Mouse (Mus musculus): ENCODE results near the gene Ntsr2. TPM values are rescaled to one million over a fixed set of nuclear protein-coding genes. Genes with fewer than 3 reads are reported as not detected.

Gene Ntsr2
- polyA plus RNA-seq (2016; fragmentation: Nextera tagmentation; extraction: Ambion mirVana), result 0.10 TPM in 1 of 2 replicates, not detected in the other

DNA sequence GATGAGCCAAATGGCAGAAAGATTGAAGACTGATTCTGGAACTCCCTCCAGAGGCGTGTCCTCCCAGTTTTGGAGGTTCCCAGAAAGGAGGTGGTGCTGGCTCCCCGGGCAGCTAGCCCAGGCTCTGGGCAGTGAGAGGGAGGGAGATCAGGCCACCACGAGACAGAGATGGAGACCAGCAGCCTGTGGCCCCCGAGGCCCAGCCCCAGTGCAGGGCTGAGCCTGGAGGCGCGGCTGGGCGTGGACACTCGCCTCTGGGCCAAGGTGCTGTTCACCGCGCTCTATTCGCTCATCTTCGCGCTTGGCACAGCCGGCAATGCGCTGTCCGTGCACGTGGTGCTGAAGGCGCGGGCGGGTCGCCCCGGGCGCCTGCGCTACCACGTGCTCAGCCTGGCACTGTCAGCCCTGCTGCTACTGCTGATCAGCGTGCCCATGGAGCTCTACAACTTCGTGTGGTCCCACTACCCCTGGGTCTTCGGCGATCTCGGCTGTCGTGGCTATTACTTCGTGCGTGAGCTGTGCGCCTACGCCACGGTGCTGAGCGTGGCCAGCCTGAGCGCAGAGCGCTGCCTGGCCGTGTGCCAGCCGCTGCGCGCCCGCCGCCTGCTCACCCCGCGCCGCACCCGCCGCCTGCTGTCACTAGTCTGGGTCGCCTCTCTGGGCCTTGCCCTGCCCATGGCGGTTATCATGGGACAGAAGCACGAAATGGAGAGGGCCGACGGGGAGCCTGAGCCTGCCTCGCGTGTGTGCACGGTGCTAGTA is at the start of gene Ntsr2:
TSS of gene Ntsr2 (plus strand) at position 51 of the 762 bp plus-strand sequence.
- H3K27me3 ChIP-seq, result peaks cover 41% of the 10 kb centered on the region
- no peak within 1 kb of the TSS for H3K9ac ChIP-seq

DNA sequence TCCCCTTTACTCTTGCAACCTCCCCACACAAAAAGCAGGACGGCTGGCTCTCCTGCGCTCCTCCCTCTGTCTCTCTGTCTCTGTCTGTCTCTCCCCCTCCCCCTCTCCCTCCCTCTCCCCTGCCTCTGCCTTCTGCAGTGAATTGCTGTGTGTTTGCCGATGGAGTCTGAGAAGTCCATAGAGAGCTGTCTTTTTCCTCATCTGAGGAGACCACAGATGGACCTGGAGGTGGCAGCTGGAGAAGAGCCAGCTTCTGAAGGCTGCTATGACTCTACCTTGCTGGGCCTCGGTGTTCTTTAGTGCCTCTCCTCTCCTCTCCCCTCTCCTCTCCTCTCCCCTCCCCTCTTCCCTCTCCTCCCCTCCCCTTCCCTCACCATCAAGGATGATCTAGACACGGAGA is 47.6 kb upstream of the Ntsr2 start:
- no peak overlapping the region for H3K9ac ChIP-seq
- H3K4me3 ChIP-seq, result no peak overlapping the region
- ATAC-seq (ENCODE audit: insufficient number of reproducible peaks, insufficient read depth, low FRiP score, low TSS enrichment), result no peak
- H3K4me2 ChIP-seq (replicated peaks), result no peak overlapping the region
- H3K27ac ChIP-seq, result no peak overlapping the region
- H3K36me3 ChIP-seq, result no peaks in the 10 kb centered on the region
- WGBS, result 73% methylated on average over 5 of the region's 5 CpGs
- no peaks in the 10 kb centered on the region for H3K4me1 ChIP-seq
- no peaks in the 10 kb centered on the region for H3K27me3 ChIP-seq
- no peaks in the 10 kb centered on the region for H3K9me3 ChIP-seq

More for the DNA sequence above, at the start of gene Ntsr2:
- peak within 1 kb of the TSS; percentile 54 for H3K4me2 ChIP-seq (replicated peaks)
- H3K4me3 ChIP-seq, result peak within 1 kb of the TSS; percentile 26
- H3K27ac ChIP-seq, result no peak within 1 kb of the TSS
- H3K4me1 ChIP-seq, result peaks cover 8% of the 10 kb centered on the region; the same call in 1 of the 2 replicates
- H3K9me3 ChIP-seq, result no peaks in the 10 kb centered on the region
- no peaks in the 10 kb centered on the region for H3K36me3 ChIP-seq
- peak; percentile 77 for ATAC-seq (ENCODE audit: insufficient number of reproducible peaks, insufficient read depth, low FRiP score, low TSS enrichment)
- WGBS, result 7% methylated on average over 58 of the region's 58 CpGs

DNA sequence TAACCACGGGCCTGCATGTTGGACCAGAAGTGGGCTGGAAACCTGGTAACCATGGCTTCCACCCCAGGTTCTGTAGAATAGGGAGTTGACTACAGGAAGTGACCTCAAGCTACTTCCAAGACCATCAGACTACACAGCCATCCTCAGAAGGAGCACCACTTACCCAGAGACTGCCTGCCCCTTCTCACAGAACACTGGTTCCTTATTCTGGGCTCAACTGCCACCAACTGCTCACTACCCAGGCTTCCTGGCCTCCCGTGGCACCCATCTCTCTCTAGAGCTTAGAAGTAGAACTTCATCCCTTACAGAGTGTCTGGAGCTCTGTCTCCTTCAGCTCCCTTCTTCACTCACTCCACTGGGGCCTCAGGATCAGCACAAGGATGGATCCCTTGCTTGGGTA is 42.2 kb upstream of the Ntsr2 start, which contains the start of gene Lpin1:
TSS of gene Lpin1 (minus strand) at position 31 of the 400 bp plus-strand sequence.
- Histone ChIP-seq H3K27ac (no peak within 1 kb of the TSS), H3K27me3 (no peaks in the 10 kb centered on the region), H3K4me3 (no peak within 1 kb of the TSS), H3K4me2 (replicated peaks) (no peak within 1 kb of the TSS), H3K9ac (no peak within 1 kb of the TSS), H3K4me1 (no peaks in the 10 kb centered on the region), H3K9me3 (no peaks in the 10 kb centered on the region), H3K36me3 (no peaks in the 10 kb centered on the region)
- no peak for ATAC-seq (ENCODE audit: insufficient number of reproducible peaks, insufficient read depth, low FRiP score, low TSS enrichment)
- 91% methylated on average over 2 of the region's 2 CpGs for WGBS

DNA sequence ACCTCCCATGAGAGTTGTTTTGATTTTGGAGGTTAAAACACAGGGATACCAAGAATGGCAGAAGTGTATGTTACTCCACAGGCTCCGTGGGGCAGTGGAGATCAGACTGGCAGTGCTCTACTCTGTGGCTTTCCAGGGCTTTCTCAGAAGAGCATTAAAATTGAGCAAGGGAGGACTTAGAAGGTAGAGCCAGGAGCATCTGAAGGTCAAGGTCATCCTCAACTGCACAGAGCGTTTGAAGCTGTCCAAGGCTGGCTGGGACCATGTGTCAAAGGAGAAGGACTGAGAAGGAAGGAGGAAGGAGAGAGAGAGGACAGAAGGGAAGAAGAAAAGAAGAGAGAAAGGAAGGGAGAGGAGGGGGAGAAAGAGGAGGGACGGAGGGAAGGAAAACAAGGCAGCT is 38.6 kb upstream of the Ntsr2 start:
- Histone ChIP-seq H3K9ac (no peak overlapping the region), H3K9me3 (no peaks in the 10 kb centered on the region), H3K4me2 (replicated peaks) (no peak overlapping the region), H3K27ac (no peak overlapping the region), H3K27me3 (no peaks in the 10 kb centered on the region), H3K36me3 (no peaks in the 10 kb centered on the region), H3K4me3 (no peak overlapping the region), H3K4me1 (peaks cover 12% of the 10 kb centered on the region)
- 63% methylated on average over 3 of the region's 3 CpGs for WGBS
- no peak for ATAC-seq (ENCODE audit: insufficient number of reproducible peaks, insufficient read depth, low FRiP score, low TSS enrichment)

DNA sequence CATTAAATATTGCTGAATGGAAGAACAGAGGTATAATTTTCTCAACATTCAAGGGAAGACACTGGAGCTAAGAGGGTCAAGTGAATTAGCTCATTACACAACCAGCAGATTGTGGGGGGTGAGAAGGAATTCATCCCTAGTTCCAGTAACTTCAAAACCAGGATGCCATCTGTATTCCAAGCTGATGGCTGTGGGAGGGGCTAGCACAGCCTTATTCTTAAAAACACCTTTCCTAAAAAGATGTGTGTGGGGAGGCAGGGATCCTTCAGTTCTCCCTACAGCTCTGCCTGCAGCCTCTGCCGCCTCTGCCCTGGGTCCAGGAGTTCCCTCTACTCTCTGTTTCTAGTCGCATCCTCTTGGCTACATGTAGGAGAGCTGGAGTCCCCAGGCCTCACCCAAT is 37.4 kb upstream of the Ntsr2 start:
- Histone ChIP-seq H3K4me2 (replicated peaks) (no peak overlapping the region), H3K27me3 (no peaks in the 10 kb centered on the region), H3K9ac (no peak overlapping the region), H3K36me3 (no peaks in the 10 kb centered on the region), H3K9me3 (no peaks in the 10 kb centered on the region), H3K27ac (no peak overlapping the region), H3K4me1 (peaks cover 12% of the 10 kb centered on the region), H3K4me3 (no peak overlapping the region)
- ATAC-seq (ENCODE audit: insufficient number of reproducible peaks, insufficient read depth, low FRiP score, low TSS enrichment), result no peak
- 68% methylated on average over 2 of the region's 2 CpGs for WGBS

DNA sequence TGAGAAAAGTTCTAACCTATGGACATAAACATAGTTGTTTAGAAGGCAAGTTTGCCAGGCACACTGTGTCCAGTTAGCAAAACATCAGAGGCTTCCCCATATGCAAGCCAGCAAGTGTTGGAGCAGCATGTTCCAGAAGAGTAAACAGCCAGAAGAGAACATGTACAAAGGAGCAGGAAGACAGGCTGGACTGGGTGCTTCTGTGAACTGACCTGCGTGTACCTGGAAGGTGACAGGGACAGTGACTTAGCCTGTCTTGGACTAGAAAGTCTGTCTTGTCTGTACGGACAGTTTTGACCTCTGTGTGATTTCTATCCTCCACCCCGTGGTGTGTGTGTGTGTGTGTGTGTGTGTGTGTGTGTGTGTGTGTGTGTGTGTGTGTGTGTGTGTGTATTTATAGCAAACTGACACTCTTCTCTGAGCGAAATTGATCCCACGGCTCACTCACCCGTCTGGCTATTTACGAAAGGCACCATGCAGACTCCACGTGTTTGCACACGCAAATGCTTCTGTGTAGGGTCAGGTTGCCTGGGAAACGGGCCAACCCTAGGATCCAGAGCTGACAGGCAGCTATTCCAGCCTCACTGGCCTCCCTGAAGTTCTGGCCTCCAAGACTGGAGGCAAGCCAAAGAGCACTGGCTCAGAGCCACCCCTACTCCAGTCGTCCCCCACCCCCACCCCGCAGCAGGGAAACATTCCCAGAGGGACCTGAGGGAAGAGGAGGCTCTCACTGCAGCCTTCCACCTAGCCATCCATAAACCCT is 34.5 kb upstream of the Ntsr2 start:
- no peaks in the 10 kb centered on the region for H3K9me3 ChIP-seq
- H3K4me2 ChIP-seq (replicated peaks), result no peak overlapping the region
- H3K9ac ChIP-seq, result no peak overlapping the region
- H3K27ac ChIP-seq, result no peak overlapping the region
- H3K4me3 ChIP-seq, result no peak overlapping the region
- no peaks in the 10 kb centered on the region for H3K36me3 ChIP-seq
- no peaks in the 10 kb centered on the region for H3K27me3 ChIP-seq
- peaks cover 12% of the 10 kb centered on the region for H3K4me1 ChIP-seq
- ATAC-seq (ENCODE audit: insufficient number of reproducible peaks, insufficient read depth, low FRiP score, low TSS enrichment), result peak; percentile 49; the same call in 1 of the 2 replicates
- WGBS, result 25% methylated on average over 12 of the region's 12 CpGs

DNA sequence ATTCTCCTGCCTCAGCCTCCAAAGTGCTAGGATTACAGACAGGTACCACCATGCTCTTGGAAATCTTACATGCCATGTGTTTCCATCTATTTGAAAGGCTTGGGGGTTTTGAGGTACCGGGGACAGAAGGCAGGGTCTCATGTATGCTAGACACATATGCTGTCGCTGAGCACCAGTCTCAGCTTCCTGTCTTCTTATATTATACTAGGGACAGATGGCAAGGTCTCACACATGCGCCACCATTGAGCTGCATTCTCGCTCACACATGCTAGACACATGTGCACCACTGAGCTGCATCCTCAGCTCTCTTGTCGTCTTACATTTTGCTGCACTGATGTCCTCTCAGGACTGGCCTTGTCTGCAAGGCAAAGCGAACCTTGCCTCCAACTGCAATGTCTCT is 33.7 kb upstream of the Ntsr2 start:
- WGBS, result 78% methylated on average over 6 of the region's 6 CpGs
- no peak overlapping the region for H3K9ac ChIP-seq
- H3K27ac ChIP-seq, result no peak overlapping the region
- H3K4me2 ChIP-seq (replicated peaks), result no peak overlapping the region
- ATAC-seq (ENCODE audit: insufficient number of reproducible peaks, insufficient read depth, low FRiP score, low TSS enrichment), result no peak
- no peaks in the 10 kb centered on the region for H3K36me3 ChIP-seq
- no peaks in the 10 kb centered on the region for H3K27me3 ChIP-seq
- H3K4me3 ChIP-seq, result no peak overlapping the region
- no peaks in the 10 kb centered on the region for H3K9me3 ChIP-seq
- H3K4me1 ChIP-seq, result peaks cover 12% of the 10 kb centered on the region

DNA sequence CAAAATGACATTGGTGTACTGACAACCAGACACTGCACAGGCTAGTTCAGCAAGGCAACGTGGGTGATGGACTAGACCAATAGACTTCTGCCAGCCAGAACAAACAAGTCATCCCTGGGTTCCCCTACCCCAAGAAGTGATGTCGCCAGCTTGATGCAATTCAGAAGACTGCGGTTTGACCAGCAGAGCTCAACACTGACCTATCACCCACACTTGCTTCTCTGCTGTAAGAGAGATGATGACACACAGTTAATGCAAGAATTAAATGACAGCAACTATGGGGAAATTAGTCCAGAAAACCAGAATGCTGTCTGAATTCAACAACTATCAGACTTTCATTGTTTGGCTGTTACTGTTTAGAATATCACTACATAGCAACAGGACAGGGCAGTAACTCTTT is 33.0 kb upstream of the Ntsr2 start:
- Histone ChIP-seq H3K9ac (no peak overlapping the region), H3K27ac (no peak overlapping the region), H3K4me3 (no peak overlapping the region), H3K27me3 (no peaks in the 10 kb centered on the region), H3K9me3 (no peaks in the 10 kb centered on the region), H3K36me3 (no peaks in the 10 kb centered on the region), H3K4me2 (replicated peaks) (no peak overlapping the region), H3K4me1 (peaks cover 12% of the 10 kb centered on the region)
- ATAC-seq (ENCODE audit: insufficient number of reproducible peaks, insufficient read depth, low FRiP score, low TSS enrichment), result no peak
- WGBS, result 86% methylated on average over 3 of the region's 3 CpGs

DNA sequence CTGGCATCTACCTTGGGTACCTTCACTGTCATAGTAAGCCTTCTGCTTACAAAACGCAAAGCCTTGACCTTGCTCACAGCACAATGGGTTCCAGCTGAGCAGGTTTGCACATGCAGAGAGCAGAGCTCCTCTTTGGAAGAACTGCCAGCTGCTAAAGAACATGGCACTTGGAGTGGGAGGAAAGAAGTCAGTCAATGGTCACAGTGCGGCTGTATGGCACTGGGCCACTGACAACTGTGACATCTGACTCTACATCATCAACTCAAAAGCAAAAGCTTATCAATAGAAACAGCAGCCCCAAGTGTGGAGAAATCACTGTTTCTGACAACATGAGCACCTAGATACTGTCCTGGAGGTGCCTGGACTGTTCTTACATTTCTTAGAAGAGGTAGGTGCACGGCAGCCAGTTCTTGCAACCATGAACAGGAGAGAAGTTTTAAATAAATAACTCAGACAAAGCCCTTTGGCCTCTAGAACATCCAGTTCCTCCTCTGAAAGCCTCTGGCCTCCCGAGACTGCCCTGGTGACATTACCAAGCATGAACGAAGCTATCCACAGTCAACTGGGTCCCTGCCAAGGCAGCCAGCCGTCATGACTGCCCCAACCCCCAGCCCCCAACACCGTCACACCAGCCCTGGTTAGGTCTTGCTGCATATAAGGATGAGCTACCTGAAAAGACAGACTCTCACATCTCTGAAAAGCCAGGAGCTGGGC is 22.9 kb upstream of the Ntsr2 start:
- Histone ChIP-seq H3K4me1 (no peaks in the 10 kb centered on the region), H3K9me3 (no peaks in the 10 kb centered on the region), H3K4me2 (replicated peaks) (no peak overlapping the region), H3K36me3 (no peaks in the 10 kb centered on the region), H3K27ac (no peak overlapping the region), H3K9ac (no peak overlapping the region), H3K27me3 (no peaks in the 10 kb centered on the region), H3K4me3 (no peak overlapping the region)
- 82% methylated on average over 7 of the region's 7 CpGs for WGBS
- ATAC-seq (ENCODE audit: insufficient number of reproducible peaks, insufficient read depth, low FRiP score, low TSS enrichment), result no peak

DNA sequence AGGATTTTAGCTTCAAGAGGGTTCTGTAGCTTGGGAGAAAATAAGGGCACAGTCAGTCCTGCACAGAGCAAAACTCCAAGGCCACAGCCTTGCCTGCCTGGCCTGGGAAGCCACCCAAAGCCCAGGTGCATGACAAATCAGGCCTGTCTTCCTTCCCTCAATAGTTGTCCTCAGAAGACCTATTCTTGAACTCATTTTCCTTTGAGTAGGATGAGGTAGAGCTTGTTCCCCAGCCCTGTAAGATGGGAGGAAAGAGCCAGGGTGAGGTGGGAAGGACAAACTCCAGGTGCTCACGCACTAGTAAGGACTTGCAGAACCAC is 22.4 kb upstream of the Ntsr2 start:
- no peak overlapping the region for H3K4me3 ChIP-seq
- H3K4me1 ChIP-seq, result no peaks in the 10 kb centered on the region
- no peaks in the 10 kb centered on the region for H3K27me3 ChIP-seq
- H3K36me3 ChIP-seq, result no peaks in the 10 kb centered on the region
- no peak overlapping the region for H3K4me2 ChIP-seq (replicated peaks)
- H3K27ac ChIP-seq, result no peak overlapping the region
- 100% methylated on average over 1 of the region's 1 CpGs for WGBS
- no peak overlapping the region for H3K9ac ChIP-seq
- ATAC-seq (ENCODE audit: insufficient number of reproducible peaks, insufficient read depth, low FRiP score, low TSS enrichment), result no peak
- H3K9me3 ChIP-seq, result no peaks in the 10 kb centered on the region

DNA sequence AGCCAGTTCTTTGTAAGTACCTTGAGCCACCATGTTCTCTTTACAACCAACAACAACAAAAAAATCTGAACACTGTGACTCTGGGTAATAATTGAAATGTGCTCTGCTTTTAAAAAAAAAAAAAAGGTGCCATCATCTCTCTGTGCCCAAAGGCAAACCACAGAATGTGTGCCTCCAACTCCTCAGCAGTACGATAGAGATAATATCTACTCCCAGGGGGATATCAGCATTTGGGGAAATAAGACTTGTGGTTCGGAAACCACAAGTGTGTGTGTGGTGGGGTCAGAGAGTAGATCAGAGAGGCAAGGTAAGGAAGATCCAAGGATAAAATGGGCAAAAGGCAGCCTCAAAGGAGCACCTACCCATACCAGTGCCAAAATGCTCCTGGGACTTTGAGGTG is 21.8 kb upstream of the Ntsr2 start:
- Histone ChIP-seq H3K36me3 (no peaks in the 10 kb centered on the region), H3K27ac (no peak overlapping the region), H3K9me3 (no peaks in the 10 kb centered on the region), H3K4me3 (no peak overlapping the region), H3K9ac (no peak overlapping the region), H3K27me3 (no peaks in the 10 kb centered on the region), H3K4me2 (replicated peaks) (no peak overlapping the region), H3K4me1 (no peaks in the 10 kb centered on the region)
- ATAC-seq (ENCODE audit: insufficient number of reproducible peaks, insufficient read depth, low FRiP score, low TSS enrichment), result no peak
- WGBS, result 64% methylated on average over 2 of the region's 2 CpGs

Data from embryonic facial prominence, embryonic 12.5 days (tissue).